19 mouse cellular contexts compared by ENCODE assay signal in the genomic region with DNA sequence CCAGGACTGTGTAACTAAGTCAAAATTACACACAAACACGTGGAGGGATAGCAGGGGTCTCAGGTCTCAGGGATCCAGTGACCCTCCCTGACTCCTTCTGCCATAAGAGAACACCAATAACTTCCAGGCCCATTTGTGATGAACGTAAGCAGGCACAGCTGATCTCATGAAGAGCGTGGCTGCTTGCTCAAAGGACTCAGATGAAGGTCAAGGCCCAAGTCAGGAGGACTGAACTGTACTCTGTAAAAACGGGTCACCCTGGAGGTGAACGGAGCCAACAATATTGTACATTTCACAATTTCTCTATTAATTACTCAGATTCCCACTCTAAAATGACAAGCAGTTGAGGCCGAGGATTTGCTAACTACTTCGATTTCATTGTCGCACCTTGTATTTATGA. TPM values are rescaled to one million over a fixed set of nuclear protein-coding genes. Genes with fewer than 3 reads are reported as not detected.
DNase-seq lines count a peak whose midpoint lies in the region; ATAC-seq and TF ChIP-seq lines count a peak whose summit lies in the region.
"Had no signal": no experiment of that assay in that cellular context is flagged by ENCODE, and none has a peak within 500 bp of the region (broad histone marks: within the 10 kb centered on the region; RNA-seq: fewer than 3 reads in every experiment).

No protein-coding gene starts in this region.

- no peak for ATAC-seq in forebrain, postnatal 0 days
- ATAC-seq: forebrain, embryonic 13.5 days; forebrain, embryonic 15.5 days had no signal

- H3K9me3 ChIP-seq in forebrain, postnatal 0 days (ENCODE audit: low read length), result no peaks in the 10 kb centered on the region
- H3K9me3 ChIP-seq: embryonic facial prominence, embryonic 10.5 days; embryonic facial prominence, embryonic 12.5 days; forebrain, embryonic 13.5 days; forebrain, embryonic 15.5 days had no signal

- peak; percentile 50 for DNase-seq in adrenal gland, adult 2 months
- no peak for DNase-seq in adrenal gland, postnatal 25 days
- peak; percentile 4 for DNase-seq in adrenal gland, postnatal 10 days
- peak; percentile 40 for DNase-seq in adrenal gland, postnatal 14 days
- no peak for DNase-seq in cerebellum, adult 9-10 months
- no peak for DNase-seq in forebrain, postnatal 0 days
- DNase-seq: cerebellum, adult 18-20 months; cerebellum, adult 8-10 months; cerebellum, postnatal 10 days; cerebellum, postnatal 25 days; gastrocnemius, adult 2 months had no signal

- no peaks in the 10 kb centered on the region for H3K36me3 ChIP-seq in small intestine, adult 2 months (ENCODE audit: control insufficient read depth, insufficient read depth, low read length)
- no peaks in the 10 kb centered on the region for H3K36me3 ChIP-seq in forebrain, postnatal 0 days (ENCODE audit: insufficient read depth)
- H3K36me3 ChIP-seq: embryonic facial prominence, embryonic 10.5 days; embryonic facial prominence, embryonic 12.5 days; forebrain, embryonic 15.5 days had no signal

- H3K4me2 ChIP-seq in forebrain, postnatal 0 days (ENCODE audit: low read depth), result no peak overlapping the region
- H3K4me2 ChIP-seq: embryonic facial prominence, embryonic 12.5 days; forebrain, embryonic 13.5 days; forebrain, embryonic 15.5 days had no signal

- H3K4me3 ChIP-seq in small intestine, adult 2 months (ENCODE audit: low read depth, low read length), result no peak overlapping the region
- H3K4me3 ChIP-seq in forebrain, postnatal 0 days (ENCODE audit: low read depth, low read length), result no peak overlapping the region
- H3K4me3 ChIP-seq: embryonic facial prominence, embryonic 10.5 days; embryonic facial prominence, embryonic 12.5 days; forebrain, embryonic 13.5 days; forebrain, embryonic 15.5 days; gastrocnemius, adult 2 months had no signal

- peaks cover 3% of the 10 kb centered on the region; the same call in 1 of the 2 replicates for H3K4me1 ChIP-seq in small intestine, adult 2 months (ENCODE audit: control insufficient read depth, insufficient read depth, insufficient read length, low read length)
- no peaks in the 10 kb centered on the region for H3K4me1 ChIP-seq in forebrain, postnatal 0 days (ENCODE audit: insufficient read depth)
- H3K4me1 ChIP-seq: forebrain, embryonic 13.5 days; forebrain, embryonic 15.5 days had no signal

- no peak for TF ChIP-seq POLR2A in small intestine, adult 2 months (IDR thresholded peaks at IDR 0.05; ENCODE audit: low read depth, low read length)

- 87% methylated on average over 8 of the region's 8 CpGs for WGBS in small intestine, adult 2 months
- WGBS in forebrain, postnatal 0 days, result 86% methylated on average over 8 of the region's 8 CpGs

- H3K27ac ChIP-seq in small intestine, adult 2 months (ENCODE audit: insufficient read depth, low read depth, low read length), result peak overlapping the region; percentile 55; the same call in 1 of the 2 replicates
- H3K27ac ChIP-seq in forebrain, postnatal 0 days (ENCODE audit: low read depth, low read length), result no peak overlapping the region
- H3K27ac ChIP-seq: embryonic facial prominence, embryonic 10.5 days; embryonic facial prominence, embryonic 12.5 days; forebrain, embryonic 13.5 days; forebrain, embryonic 15.5 days; gastrocnemius, adult 2 months had no signal

- H3K27me3 ChIP-seq in small intestine, adult 2 months (ENCODE audit: control insufficient read depth, insufficient read depth, low read length), result no peaks in the 10 kb centered on the region
- H3K27me3 ChIP-seq in forebrain, postnatal 0 days (ENCODE audit: insufficient read depth, low read length), result no peaks in the 10 kb centered on the region
- H3K27me3 ChIP-seq: embryonic facial prominence, embryonic 12.5 days; forebrain, embryonic 13.5 days; forebrain, embryonic 15.5 days had no signal

- no peak for TF ChIP-seq CTCF in small intestine, adult 2 months (IDR thresholded peaks at IDR 0.05; ENCODE audit: extremely low read depth, insufficient read length, insufficient replicate concordance, low read depth, low read length)
- no peak for TF ChIP-seq CTCF in forebrain, postnatal 0 days (IDR thresholded peaks at IDR 0.05; ENCODE audit: low read depth)

- H3K9ac ChIP-seq in forebrain, postnatal 0 days, result no peak overlapping the region
- H3K9ac ChIP-seq: embryonic facial prominence, embryonic 12.5 days; forebrain, embryonic 13.5 days; forebrain, embryonic 15.5 days had no signal

RNA-seq across cellular contexts. Expression of a gene that starts 30.0 kb away (rescaled TPM):
- total RNA-seq in adrenal gland, adult 2 months (2021), result not detected
- polyA plus RNA-seq in adrenal gland, adult 2 months (2012; rRNA removed), result not detected in 2 replicates
- total RNA-seq in adrenal gland, postnatal 25 days (2021), result not detected in 2 replicates
- not detected for total RNA-seq in adrenal gland, postnatal 10 days (2021)
- not detected in 2 replicates for total RNA-seq in adrenal gland, postnatal 14 days (2021)
- not detected in 2 replicates for polyA plus RNA-seq in small intestine, adult 2 months (2012; rRNA removed)
- total RNA-seq in forebrain, postnatal 0 days (2014; rRNA removed), result not detected in 2 replicates
- not detected in 2 replicates for polyA plus RNA-seq in forebrain, postnatal 0 days (2015; fragmentation: Nextera tagmentation; extraction: Ambion mirVana)
- total RNA-seq: ES-E14 had no signal
- polyA plus RNA-seq: cortical plate, adult 2 months; forebrain, embryonic 13.5 days; frontal cortex, adult 2 months had no signal

Comparison
In these comparisons a context has a peak if more than half of its experiments do, and no peak if none do; other contexts are left out.
1. DNase-seq: peak in adrenal gland, adult 2 months (single experiment), adrenal gland, postnatal 10 days (single experiment) and adrenal gland, postnatal 14 days (single experiment); none in adrenal gland, postnatal 25 days (single experiment), cerebellum, adult 9-10 months (single experiment) and forebrain, postnatal 0 days (single experiment).